Mouse (Mus musculus): Measurements from ENCODE around the gene Trmt44. TPM values are rescaled to one million over a fixed set of nuclear protein-coding genes. Genes with fewer than 3 reads are reported as not detected.

Trmt44 gene
- polyA plus RNA-seq (2012; rRNA removed), result 1.6 and 1.7 TPM in 2 replicates

GRCm38 (mm10) chr5:35574653-35575599, at the start of gene Trmt44:
Gene Trmt44 (minus strand): TSS chr5:35575070.

GRCm38 (mm10) chr5:35582445-35583220, 7.8 kb upstream of the Trmt44 start, which contains the start of gene Acox3:
Gene Acox3 (plus strand): TSS chr5:35583040.

GRCm38 (mm10) chr5:35525469-35526123, 49.3 kb downstream of the Trmt44 start, which contains the start of gene Cpz:
Gene Cpz (minus strand): TSS chr5:35525698.

Other genes with a start within 250 kb of the Trmt44 start
- gene Hmx1, start 186.0 kb downstream of the Trmt44 start, polyA plus RNA-seq (2012; rRNA removed), result not detected in 2 replicates
- 1.3 and 1.9 TPM in 2 replicates for gene Cpz, start 49.4 kb downstream of the Trmt44 start, polyA plus RNA-seq (2012; rRNA removed)
- gene Acox3, start 8.0 kb upstream of the Trmt44 start, polyA plus RNA-seq (2012; rRNA removed), result 6.1 and 7.3 TPM in 2 replicates
- 1.2 and 1.4 TPM in 2 replicates for gene Htra3, start 104.7 kb upstream of the Trmt44 start, polyA plus RNA-seq (2012; rRNA removed)
- 1.6 and 1.7 TPM in 2 replicates for gene Sh3tc1, start 164.9 kb upstream of the Trmt44 start, polyA plus RNA-seq (2012; rRNA removed)
- 0.51 and 0.54 TPM in 2 replicates for gene Ablim2, start 182.8 kb upstream of the Trmt44 start, polyA plus RNA-seq (2012; rRNA removed)

All from liver, embryonic 18 days (tissue).